Comparison of ENCODE assay signal across 19 mouse cellular contexts in genomic region chr4:131236611-131237031, GRCm38 (mm10).
DNase-seq lines count a peak whose midpoint lies in the region; ATAC-seq and TF ChIP-seq lines count a peak whose summit lies in the region.
"Had no signal": no experiment of that assay in that cellular context is flagged by ENCODE, and none has a peak within 500 bp of the region (broad histone marks: within the 10 kb centered on the region; RNA-seq: fewer than 3 reads in every experiment).

No protein-coding gene starts in this region.

- H3K4me3 ChIP-seq in midbrain, embryonic 12.5 days, result no peak overlapping the region
- H3K4me3 ChIP-seq in midbrain, embryonic 15.5 days, result no peak overlapping the region
- H3K4me3 ChIP-seq in forebrain, postnatal 0 days (ENCODE audit: low read depth, low read length), result no peak overlapping the region
- H3K4me3 ChIP-seq: heart, embryonic 15.5 days; hindbrain, embryonic 15.5 days had no signal

- peaks cover 28% of the 10 kb centered on the region for H3K4me1 ChIP-seq in midbrain, embryonic 12.5 days
- H3K4me1 ChIP-seq in midbrain, embryonic 15.5 days, result peaks cover 7% of the 10 kb centered on the region; the same call in 1 of the 2 replicates
- no peaks in the 10 kb centered on the region for H3K4me1 ChIP-seq in forebrain, postnatal 0 days (ENCODE audit: insufficient read depth)
- H3K4me1 ChIP-seq: heart, embryonic 15.5 days had no signal

- H3K27ac ChIP-seq in midbrain, embryonic 12.5 days (replicated peaks), result peak overlapping the region; percentile 44
- no peak overlapping the region for H3K27ac ChIP-seq in midbrain, embryonic 15.5 days
- H3K27ac ChIP-seq in forebrain, postnatal 0 days (ENCODE audit: low read depth, low read length), result 0 out of 2 replicates have a peak overlapping the region, but pooled peaks have one; percentile 29
- H3K27ac ChIP-seq: heart, embryonic 15.5 days; hindbrain, embryonic 15.5 days had no signal

- peak; percentile 84 for ATAC-seq in midbrain, embryonic 12.5 days (ENCODE audit: low FRiP score, low read depth)
- ATAC-seq in midbrain, embryonic 15.5 days (replicated peaks), result no peak; the same call in 1 of the 2 replicates
- ATAC-seq in forebrain, postnatal 0 days, result peak; percentile 36
- ATAC-seq in frontal cortex, adult (ENCODE audit: low TSS enrichment), result no peak

- no peaks in the 10 kb centered on the region for H3K36me3 ChIP-seq in midbrain, embryonic 12.5 days
- no peaks in the 10 kb centered on the region for H3K36me3 ChIP-seq in midbrain, embryonic 15.5 days (replicated peaks)
- H3K36me3 ChIP-seq in forebrain, postnatal 0 days (ENCODE audit: insufficient read depth), result no peaks in the 10 kb centered on the region
- H3K36me3 ChIP-seq: heart, embryonic 15.5 days; hindbrain, embryonic 15.5 days had no signal

- no peak for TF ChIP-seq CTCF in forebrain, postnatal 0 days (IDR thresholded peaks at IDR 0.05; ENCODE audit: low read depth)

- H3K27me3 ChIP-seq in midbrain, embryonic 12.5 days, result no peaks in the 10 kb centered on the region
- no peaks in the 10 kb centered on the region for H3K27me3 ChIP-seq in midbrain, embryonic 15.5 days (replicated peaks)
- H3K27me3 ChIP-seq in forebrain, postnatal 0 days (ENCODE audit: insufficient read depth, low read length), result no peaks in the 10 kb centered on the region
- H3K27me3 ChIP-seq: heart, embryonic 15.5 days; hindbrain, embryonic 15.5 days had no signal

- WGBS in midbrain, embryonic 12.5 days, result 20% methylated on average over 4 of the region's 4 CpGs
- 12% methylated on average over 4 of the region's 4 CpGs for WGBS in midbrain, embryonic 15.5 days
- 5% methylated on average over 4 of the region's 4 CpGs for WGBS in forebrain, postnatal 0 days

- H3K4me2 ChIP-seq in midbrain, embryonic 12.5 days (replicated peaks), result no peak overlapping the region
- H3K4me2 ChIP-seq in midbrain, embryonic 15.5 days, result no peak overlapping the region
- H3K4me2 ChIP-seq in forebrain, postnatal 0 days (ENCODE audit: low read depth), result no peak overlapping the region
- H3K4me2 ChIP-seq: heart, embryonic 15.5 days; hindbrain, embryonic 15.5 days had no signal

- no peak overlapping the region for H3K9ac ChIP-seq in midbrain, embryonic 12.5 days (replicated peaks)
- no peak overlapping the region for H3K9ac ChIP-seq in midbrain, embryonic 15.5 days
- no peak overlapping the region for H3K9ac ChIP-seq in forebrain, postnatal 0 days
- H3K9ac ChIP-seq: heart, embryonic 15.5 days; hindbrain, embryonic 15.5 days had no signal

- DNase-seq in embryo, embryonic 10.5 days (ENCODE audit: low spot score), result peak; percentile 41
- no peak for DNase-seq in embryo, embryonic 11 days
- no peak for DNase-seq in forebrain, postnatal 0 days
- DNase-seq in layer of hippocampus, adult 11-12 months (ENCODE audit: low spot score), result no peak
- DNase-seq in testis, postnatal 14 days (ENCODE audit: low spot score), result no peak
- DNase-seq: adrenal gland, postnatal 36 days; cerebellum, adult 11 months; cerebellum, adult 9-11 months; gastrocnemius, postnatal 36 days; heart, postnatal 36 days; kidney, adult 8-10 months; kidney, postnatal 10 days; right cerebral cortex, postnatal 25 days; spleen, adult 18-20 months had no signal

- H3K9me3 ChIP-seq in midbrain, embryonic 12.5 days, result no peaks in the 10 kb centered on the region
- H3K9me3 ChIP-seq in midbrain, embryonic 15.5 days, result no peaks in the 10 kb centered on the region
- no peaks in the 10 kb centered on the region for H3K9me3 ChIP-seq in forebrain, postnatal 0 days (ENCODE audit: low read length)
- H3K9me3 ChIP-seq: heart, embryonic 15.5 days; hindbrain, embryonic 15.5 days had no signal

Comparison
In these comparisons a context has a peak if more than half of its experiments do, and no peak if none do; other contexts are left out.
1. ATAC-seq: peak in midbrain, embryonic 12.5 days (single experiment) and forebrain, postnatal 0 days (single experiment); none in midbrain, embryonic 15.5 days (single experiment) and frontal cortex, adult (single experiment).